Mouse (Mus musculus) megakaryocyte, adult 5-6 weeks (primary cell): ENCODE data around the gene Rprd1b. TPM values are rescaled to one million over a fixed set of nuclear protein-coding genes. Genes with fewer than 3 reads are reported as not detected.

ENCODE experiments used
- ATAC-seq: 2 replicates; pipeline ENCODE4 v1.8.0; 2016; ENCODE audit warnings: mild to moderate bottlenecking, inconsistent platforms; ENCODE audit not compliant: poor library complexity, severe bottlenecking
- total RNA-seq, 2 experiments: library from RNA; stranded (forward) in 1 of 2; stranded (reverse) in 1 of 2; fragments of 153-499, 151-499 nt in 1 of 2; fragments of 221-1000, 200-1000 nt in 1 of 2; gene quantifications; 2 replicates each; pipeline versions ENCODE4 v1.2.3 to v1.2.4; 2015 to 2017

The Rprd1b gene
- total RNA-seq, 2 experiments from 2014 or later: 21.7 to 26.9 TPM

DNA sequence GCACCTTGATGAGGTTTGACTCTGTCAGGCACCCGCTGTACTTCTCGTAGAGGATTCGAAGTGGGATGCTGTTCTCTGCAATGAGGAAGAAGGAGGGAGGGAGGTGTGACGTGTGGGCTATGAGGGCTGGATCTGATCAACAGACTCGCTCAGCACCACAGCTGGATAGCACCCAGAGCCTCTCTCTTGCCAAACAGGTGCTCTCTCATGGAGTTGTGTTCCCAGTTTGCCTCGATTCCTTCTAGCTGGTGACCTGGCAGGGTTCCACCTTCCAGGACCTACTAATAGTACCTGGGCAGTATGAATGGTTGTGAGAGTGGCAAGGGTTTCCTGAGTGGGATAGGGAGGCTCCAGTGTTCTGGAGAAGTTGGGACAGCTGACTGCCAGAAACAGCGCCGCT lies 91.9 kb downstream of the Rprd1b start:
- no peak for ATAC-seq

DNA sequence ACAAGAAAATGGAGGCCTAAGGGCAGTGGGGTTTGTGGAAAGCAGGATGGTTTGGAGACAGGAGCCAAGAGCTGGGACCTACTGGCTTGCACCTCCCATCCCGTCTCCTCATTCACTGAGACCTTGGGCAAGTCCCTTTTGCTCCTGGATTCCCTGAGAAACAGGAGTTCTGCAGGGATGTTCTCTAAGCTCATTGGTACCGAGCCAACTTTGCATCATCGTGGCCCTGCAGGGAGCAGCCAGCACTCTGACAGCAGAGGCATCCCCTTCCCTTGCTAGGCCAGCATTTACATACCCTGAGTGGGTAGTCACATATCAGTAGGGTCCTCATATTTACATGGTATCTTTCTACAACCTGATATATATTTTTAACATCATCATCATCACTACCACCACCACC lies 92.6 kb downstream of the Rprd1b start:
- ATAC-seq: no peak

GRCm38 (mm10) chr2:158121645-158122326 lies 93.5 kb downstream of the Rprd1b start:
- ATAC-seq: peak; percentile 58

DNA sequence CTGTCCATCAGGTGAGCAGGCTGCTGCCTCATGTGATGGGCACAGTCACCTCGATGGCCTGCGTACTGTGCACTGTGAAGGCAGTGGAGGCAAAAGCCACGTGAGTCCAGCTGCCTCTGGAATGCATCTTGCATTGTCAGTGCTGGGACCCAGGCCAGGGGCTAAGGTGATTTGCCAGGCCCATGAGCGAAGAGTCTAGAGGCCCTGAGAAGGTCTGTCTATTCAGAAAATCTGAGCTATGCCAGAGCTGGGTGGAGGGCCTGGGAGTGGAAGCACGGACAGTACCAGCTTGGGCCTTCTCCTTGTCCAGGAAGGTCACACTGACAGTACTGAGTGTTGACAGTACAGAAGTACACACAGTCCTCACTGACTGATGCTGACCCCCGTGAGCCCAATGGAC lies 94.5 kb downstream of the Rprd1b start:
- no peak for ATAC-seq

DNA sequence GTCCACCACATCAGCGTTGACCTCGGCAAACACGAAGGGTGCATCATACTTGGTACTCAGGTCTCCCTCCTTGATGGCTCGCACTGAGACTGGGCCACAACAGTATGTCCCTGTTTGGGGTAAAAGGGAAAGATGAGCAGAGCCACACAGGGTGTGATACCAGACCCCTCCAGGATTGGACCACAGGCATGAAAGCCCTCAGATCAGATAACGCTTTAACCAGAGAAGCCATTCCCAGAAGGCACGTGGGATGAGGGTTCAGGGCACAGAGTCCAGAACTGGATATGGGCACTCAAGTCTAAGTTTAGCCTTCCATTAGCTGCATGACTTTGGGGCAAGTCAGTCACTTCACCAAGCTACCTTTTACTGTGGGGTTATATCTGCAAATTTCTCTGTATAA lies 98.9 kb downstream of the Rprd1b start:
- ATAC-seq: no peak

DNA sequence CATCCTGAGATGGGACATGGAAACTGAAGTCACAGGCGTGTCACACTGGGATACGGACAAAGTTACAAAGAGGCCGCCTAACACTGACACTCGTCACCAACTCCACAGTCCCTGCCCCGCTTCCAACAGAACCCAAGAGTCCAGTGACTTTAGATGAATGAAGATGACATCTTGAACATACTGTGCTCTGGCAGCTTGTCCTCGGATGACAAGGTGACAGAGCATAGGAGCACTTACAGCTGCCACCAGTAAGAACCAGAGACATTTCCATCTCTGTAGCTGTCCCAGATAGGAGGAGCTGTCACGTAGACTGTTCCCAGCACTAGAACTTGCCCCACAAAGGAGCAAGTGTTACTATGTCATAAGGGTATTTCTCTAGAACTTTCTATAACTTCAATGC lies 99.6 kb downstream of the Rprd1b start:
- no peak for ATAC-seq

DNA sequence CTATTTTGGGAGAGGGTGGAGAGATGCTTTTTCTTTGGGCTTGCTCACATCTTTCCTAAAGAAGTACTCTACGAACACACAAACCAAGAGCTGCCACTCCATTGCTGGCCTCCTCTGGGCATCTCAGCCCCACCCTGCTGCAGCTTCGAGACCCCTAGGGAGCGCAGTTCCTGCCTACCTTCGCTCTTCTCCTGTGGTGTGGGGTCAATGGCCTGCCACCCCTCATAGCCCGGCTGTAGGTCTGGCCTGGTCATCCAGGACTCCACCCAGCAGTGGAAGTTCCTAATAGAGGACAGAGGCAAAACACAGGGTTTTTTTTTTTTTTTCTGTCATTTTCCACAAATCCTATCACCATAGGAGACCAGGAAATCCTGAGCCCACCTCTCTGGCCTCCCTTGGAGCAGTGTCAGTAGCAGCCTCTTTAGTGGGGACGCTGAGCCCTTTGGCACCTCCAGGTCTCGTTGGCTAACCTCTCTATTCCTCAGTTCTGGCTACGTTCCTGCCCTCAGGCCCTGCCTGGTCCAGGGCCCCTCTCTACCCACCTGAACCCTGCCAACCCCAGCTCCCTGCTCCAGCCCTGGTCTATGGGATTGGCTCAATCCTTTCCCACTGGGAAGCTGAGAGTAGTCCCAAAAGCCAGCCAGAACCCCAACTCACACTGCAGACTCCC lies 100.3 kb downstream of the Rprd1b start:
- no peak for ATAC-seq

DNA sequence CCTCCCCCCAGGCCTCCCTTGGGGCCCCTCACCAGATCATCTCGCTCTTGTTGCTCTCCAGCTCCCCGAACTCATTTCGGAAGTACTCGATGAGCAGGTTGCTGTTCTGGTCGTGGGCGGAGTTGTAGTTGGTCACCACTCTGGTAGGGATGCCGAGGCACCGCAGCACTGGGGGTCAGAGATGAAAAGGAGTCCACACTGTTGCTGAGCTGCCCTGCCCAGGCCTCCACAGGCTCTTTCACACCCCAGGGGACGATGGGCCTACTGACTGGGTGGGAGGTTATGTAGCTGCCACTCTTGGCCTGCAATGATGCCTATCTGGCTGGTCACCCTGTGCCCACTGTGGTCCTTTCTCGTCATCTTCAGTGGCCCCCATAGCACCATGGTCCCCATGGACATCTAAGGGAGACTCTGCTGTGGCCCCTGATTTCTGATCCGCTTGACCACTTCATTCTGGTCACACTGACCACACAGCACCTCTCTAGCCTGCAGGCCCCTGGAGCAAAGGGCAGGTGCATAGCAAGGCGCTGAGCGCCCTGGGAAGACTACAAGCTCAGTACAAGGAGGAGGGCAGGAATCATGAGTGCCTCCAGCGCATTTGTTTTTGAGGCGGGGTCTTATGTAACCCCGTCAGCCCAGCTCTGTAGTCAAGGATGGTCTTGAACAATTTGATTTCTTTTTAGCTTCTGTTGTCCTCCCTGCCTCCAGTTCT lies 101.2 kb downstream of the Rprd1b start:
- no peak for ATAC-seq

DNA sequence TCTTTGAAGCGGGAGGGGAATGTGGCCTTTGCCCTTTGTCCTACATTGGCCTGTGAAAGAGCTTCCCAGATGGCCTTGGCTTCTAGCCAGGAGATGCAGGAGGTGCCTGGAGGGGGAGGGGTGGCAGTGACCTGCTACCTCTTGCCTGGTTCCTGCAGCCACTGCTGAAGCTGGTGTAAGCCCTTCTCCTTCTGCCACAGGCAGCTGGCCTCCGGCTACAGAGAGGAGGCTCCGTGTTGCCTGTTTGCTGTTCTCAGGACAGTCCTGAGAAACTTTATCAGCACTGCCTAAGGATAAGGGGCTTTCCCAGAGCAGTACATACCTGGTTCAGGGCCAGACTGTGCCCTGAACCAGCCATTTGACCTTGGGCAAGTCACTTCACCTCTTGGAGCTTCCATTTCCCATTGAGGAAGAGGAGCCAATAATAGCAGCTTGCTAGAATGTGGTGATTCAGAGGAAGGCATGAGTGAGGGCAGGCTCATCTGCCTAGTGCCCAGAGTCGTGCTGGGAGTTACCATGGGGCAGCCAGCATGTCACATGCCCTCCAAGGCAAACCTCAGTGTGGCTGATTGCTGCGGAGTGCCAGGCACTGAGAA lies 102.2 kb downstream of the Rprd1b start:
- ATAC-seq: no peak

DNA sequence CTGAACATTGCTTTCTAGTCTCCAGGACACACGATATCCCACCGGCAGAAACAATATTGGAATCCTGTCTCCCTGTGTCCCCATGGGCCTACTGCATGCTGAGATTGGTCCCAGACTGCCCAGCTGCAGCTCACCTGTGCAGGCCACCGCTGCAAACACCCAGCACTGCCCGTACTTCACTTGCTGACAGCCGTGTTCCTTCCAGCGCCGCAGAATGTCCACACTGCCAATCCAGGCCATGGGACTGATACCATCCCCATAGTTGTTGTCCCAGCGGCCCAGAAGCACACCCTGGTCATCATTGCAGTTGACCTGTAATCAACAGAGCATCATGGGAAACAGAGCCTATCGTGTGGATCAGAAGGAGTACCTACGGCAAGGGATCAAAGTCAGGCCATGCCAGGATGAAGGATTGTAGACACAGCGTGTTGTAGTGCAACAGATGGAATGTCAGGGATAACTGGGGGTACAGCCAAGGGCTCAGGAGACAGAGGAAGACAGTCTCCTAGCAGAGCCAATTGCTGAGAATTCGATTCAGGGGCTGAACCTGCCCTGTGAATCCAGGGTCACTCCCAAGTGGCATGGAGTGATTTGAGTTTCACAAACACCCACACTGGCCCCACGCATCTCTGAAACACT lies 103.0 kb downstream of the Rprd1b start:
- ATAC-seq: no peak

- ATAC-seq: no peak
Measured at GRCm38 (mm10) chr2:158132320-158132719, 104.0 kb downstream of the Rprd1b start.

DNA sequence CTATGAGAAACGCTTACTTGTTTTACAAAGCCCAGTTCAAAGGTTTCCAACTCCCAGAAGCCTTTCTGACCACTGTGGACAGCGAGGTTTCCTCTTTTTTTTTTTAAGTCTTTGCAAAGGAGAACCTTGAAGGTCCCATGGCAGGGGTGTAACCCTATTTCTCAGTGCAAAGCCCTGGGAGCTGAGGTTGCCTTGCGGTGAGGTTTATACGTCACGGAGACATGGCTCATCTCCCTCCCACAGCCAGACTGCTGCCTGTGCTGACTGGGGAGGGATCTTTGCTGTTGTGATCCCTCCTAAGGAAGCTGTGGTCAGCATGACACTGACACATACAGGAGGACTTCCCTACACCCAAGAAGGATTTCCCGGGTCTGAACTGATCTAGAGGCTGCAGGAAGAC lies 104.8 kb downstream of the Rprd1b start:
- peak; percentile 93 for ATAC-seq

- no peak for ATAC-seq
Measured at GRCm38 (mm10) chr2:158136205-158136604, 107.9 kb downstream of the Rprd1b start.

DNA sequence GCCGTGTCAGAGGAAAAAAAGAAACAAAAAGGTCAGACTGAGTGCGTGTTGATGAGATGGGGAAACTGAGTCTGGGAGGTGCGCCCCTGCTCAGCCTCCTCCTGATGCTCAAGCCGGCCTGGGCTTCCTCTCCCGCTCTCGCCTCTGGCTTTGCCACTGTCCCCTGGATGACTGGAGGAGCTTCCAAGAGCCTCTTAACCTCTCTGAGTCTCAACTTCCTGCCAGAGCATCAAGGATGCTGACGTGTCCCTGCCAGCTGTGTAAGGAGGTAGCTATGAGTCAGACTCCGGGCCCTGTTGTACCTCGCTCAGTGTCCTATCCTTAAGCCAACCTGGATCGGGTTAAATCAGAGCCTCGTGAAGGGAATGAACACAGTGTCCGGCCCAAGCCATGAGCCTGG lies 109.5 kb downstream of the Rprd1b start:
- no peak for ATAC-seq

DNA sequence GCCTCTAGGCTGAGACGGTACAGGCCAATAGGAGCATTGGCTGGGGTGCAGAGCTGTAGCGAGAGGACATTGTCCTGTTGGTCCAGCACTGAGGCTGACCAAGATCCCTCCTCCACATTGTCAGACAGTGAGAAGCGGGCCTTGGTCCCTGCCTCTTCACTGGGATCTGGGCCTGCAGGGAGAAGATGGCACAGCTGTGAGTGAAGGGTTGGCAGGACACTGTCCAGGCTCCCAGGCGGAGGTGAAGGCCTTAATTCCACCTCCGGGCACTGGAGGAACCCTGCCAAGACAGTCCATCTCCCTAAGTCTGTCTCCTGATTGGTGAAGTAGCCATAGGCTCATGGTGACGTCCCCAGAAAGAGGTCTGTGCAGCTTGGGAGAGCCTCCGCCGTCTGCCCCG lies 110.5 kb downstream of the Rprd1b start:
- no peak for ATAC-seq

DNA sequence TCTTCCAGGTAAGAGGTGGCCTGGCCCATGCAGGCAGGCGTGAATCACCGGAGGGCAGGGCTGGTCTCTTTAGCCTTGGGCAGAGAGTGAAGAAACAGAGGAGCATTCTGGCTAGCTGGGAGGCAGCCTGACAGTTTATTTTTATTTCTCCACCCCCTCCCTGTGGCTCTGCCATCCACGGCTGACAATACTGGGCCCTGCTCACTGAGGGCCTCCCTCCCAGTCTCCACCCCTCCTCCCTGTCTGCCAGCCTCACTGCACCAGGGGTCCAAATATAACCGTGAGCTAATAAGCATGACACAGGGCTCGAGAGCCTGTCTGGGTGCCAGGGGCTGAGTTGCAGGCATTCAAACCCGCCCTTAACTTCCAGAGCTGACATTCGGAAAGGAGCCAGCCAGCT lies 111.3 kb downstream of the Rprd1b start:
- no peak for ATAC-seq

GRCm38 (mm10) chr2:158140664-158141063 lies 112.4 kb downstream of the Rprd1b start:
- ATAC-seq: no peak

- ATAC-seq: no peak
Measured at GRCm38 (mm10) chr2:158141271-158141670, 113.0 kb downstream of the Rprd1b start.

DNA sequence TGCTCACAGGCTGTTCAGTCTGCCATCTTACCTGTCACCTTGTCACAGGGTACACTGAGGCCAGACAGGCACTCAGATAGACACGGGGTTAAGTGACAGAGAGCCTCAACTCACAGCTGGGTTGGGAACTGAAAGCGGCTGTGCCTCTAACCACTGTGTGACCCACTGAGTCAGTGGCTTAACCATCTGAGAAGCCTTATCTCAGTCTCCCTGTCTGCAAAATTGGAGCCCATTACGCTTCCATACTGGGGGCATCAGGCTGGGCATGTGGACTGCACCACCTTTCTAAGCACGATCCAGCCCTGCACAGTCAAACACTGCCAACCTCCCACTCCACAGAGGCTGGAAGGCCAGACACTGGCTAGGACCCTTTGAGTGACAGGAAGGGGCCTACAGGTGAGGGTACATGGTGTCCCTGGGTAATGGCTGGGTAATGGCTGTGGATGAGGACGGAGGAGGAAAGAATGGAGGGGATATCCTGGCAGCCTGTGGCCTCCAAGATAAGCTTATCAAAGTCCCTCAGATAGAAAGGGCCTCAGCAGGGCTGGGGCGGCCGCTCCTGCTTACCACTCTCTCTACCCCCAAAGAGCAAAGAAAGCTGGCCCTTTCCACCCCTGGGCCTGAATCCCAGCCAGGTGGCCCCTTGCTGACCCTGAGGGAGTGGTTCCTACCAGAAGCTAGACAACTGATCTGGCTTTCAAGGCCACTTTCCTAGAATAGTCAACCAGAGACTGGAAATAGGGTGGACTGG lies 113.6 kb downstream of the Rprd1b start:
- no peak for ATAC-seq

DNA sequence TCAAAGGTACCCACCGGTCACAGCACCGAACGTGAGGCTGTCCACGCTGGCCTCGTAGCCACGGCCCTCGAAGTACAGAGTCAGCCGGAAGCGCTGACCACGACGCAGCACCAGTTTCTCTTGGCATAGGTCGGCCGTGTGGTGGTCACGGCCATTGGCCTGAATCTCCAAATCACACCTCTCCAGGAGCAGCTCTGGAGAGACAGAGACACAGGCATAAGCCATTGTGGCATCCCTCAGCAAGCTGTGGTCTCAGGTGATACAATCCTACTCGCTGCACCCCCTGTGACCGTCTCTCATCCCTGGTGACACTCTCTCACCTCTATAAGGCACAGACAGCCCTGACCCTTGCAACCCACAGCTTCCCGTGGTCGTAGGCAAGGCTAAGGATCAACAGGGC lies 114.7 kb downstream of the Rprd1b start:
- ATAC-seq: no peak

- ATAC-seq: no peak
Measured at GRCm38 (mm10) chr2:158143816-158144215, 115.5 kb downstream of the Rprd1b start.
